Mouse (Mus musculus): ENCODE measurements around the gene Mdm4. TPM values are rescaled to one million over a fixed set of nuclear protein-coding genes. Genes with fewer than 3 reads are reported as not detected.

Mdm4 gene
- total and polyA plus RNA-seq, 3 experiments: 19.8 to 28.1 TPM; not detected in 1

GRCm38 (mm10) chr1:133050001-133050431, 19.7 kb upstream of the Mdm4 start (continued):
- no peak for TF ChIP-seq MEF2A (IDR thresholded peaks at IDR 0.05; ENCODE audit: extremely low read depth, insufficient replicate concordance, low read depth, low read length, poor library complexity, severe bottlenecking)
- no peak for TF ChIP-seq GATA1 (IDR thresholded peaks at IDR 0.05; ENCODE audit: low read depth, low read length)
- no peak for TF ChIP-seq POLR2AphosphoS5 (IDR thresholded peaks at IDR 0.05; ENCODE audit: borderline replicate concordance, low read depth, low read length)

GRCm38 (mm10) chr1:133048690-133049089, 18.3 kb upstream of the Mdm4 start:
- H3K4me3 ChIP-seq (ENCODE audit: control insufficient read depth in 1 of 2, insufficient read depth in 1 of 2, low read depth in 2 of 2, low read length in 2 of 2): no peak overlapping the region
- H3K27me3 ChIP-seq (ENCODE audit: control insufficient read depth in 1 of 2, insufficient read depth in 2 of 2, low read length in 2 of 2): no peaks in the 10 kb centered on the region
- H3K4me1 ChIP-seq (ENCODE audit: control insufficient read depth in 1 of 2, insufficient read depth in 2 of 2, low read length in 2 of 2): peaks cover 0 to 11% of the 10 kb centered on the region in 2 experiments; a peak in 3 of 4 replicates
- peaks cover 4% of the 10 kb centered on the region for H3K79me2 ChIP-seq (ENCODE audit: control insufficient read depth, insufficient read depth, low read length, poor library complexity)
- no peak for DNase-seq (ENCODE audit: low read depth, low spot score)
- TF ChIP-seq MYB (IDR thresholded peaks at IDR 0.05; ENCODE audit: low read depth, low read length) (no peak), SIN3A (IDR thresholded peaks at IDR 0.05; ENCODE audit: low read length) (no peak), SMC3 (IDR thresholded peaks at IDR 0.05; ENCODE audit: low read depth, low read length) (no peak), TCF12 (IDR thresholded peaks at IDR 0.05; ENCODE audit: low read depth, low read length) (no peak), CHD1 (IDR thresholded peaks at IDR 0.05; ENCODE audit: low read depth, low read length) (no peak), KAT2A (conservative IDR thresholded peaks at IDR 0.05; ENCODE audit: low read depth, low read length) (no peak), EP300 (IDR thresholded peaks at IDR 0.05; ENCODE audit: low read depth in 1 of 2, low read length in 2 of 2) (no peak), MEF2A (IDR thresholded peaks at IDR 0.05; ENCODE audit: extremely low read depth, insufficient replicate concordance, low read depth, low read length, poor library complexity, severe bottlenecking) (no peak), RAD21 (IDR thresholded peaks at IDR 0.05; ENCODE audit: low read depth, low read length) (no peak)
- no peak overlapping the region for H3K9ac ChIP-seq (ENCODE audit: control insufficient read depth, low read depth, low read length, poor library complexity, severe bottlenecking)
- no peak overlapping the region for H3K27ac ChIP-seq (ENCODE audit: control insufficient read depth, low read depth, low read length)
- no peaks in the 10 kb centered on the region for H3K9me3 ChIP-seq (replicated peaks; ENCODE audit: insufficient read depth, low read length)
- H3K36me3 ChIP-seq (ENCODE audit: control insufficient read depth in 1 of 2, insufficient read depth in 2 of 2, low read length in 2 of 2): peaks cover 0 to 9% of the 10 kb centered on the region in 2 experiments; a peak in 2 of 4 replicates

- Histone ChIP-seq H3K9ac (ENCODE audit: control insufficient read depth, low read depth, low read length, poor library complexity, severe bottlenecking) (peak overlapping the region; percentile 41), H3K27ac (ENCODE audit: control insufficient read depth, low read depth, low read length) (no peak overlapping the region), H3K9me3 (replicated peaks; ENCODE audit: insufficient read depth, low read length) (no peaks in the 10 kb centered on the region), H3K4me3 (ENCODE audit: control insufficient read depth in 1 of 2, insufficient read depth in 1 of 2, low read depth in 2 of 2, low read length in 2 of 2) (no peak overlapping the region), H3K79me2 (ENCODE audit: control insufficient read depth, insufficient read depth, low read length, poor library complexity) (peaks cover 4% of the 10 kb centered on the region), H3K27me3 (ENCODE audit: control insufficient read depth in 1 of 2, insufficient read depth in 2 of 2, low read length in 2 of 2) (no peaks in the 10 kb centered on the region), H3K4me1 (ENCODE audit: control insufficient read depth in 1 of 2, insufficient read depth in 2 of 2, low read length in 2 of 2) (peaks cover 0 to 11% of the 10 kb centered on the region in 2 experiments; a peak in 3 of 4 replicates), H3K36me3 (ENCODE audit: control insufficient read depth in 1 of 2, insufficient read depth in 2 of 2, low read length in 2 of 2) (peaks cover 0 to 9% of the 10 kb centered on the region in 2 experiments; a peak in 2 of 4 replicates)
- DNase-seq (ENCODE audit: low read depth, low spot score): peak; percentile 49
- TF ChIP-seq TAL1 (IDR thresholded peaks at IDR 0.05; ENCODE audit: low read length) (no peak), POLR2AphosphoS2 (IDR thresholded peaks at IDR 0.05; ENCODE audit: low read length) (no peak), HCFC1 (IDR thresholded peaks at IDR 0.05; ENCODE audit: low read depth, low read length) (no peak)
Measured at GRCm38 (mm10) chr1:133047575-133047974, 17.2 kb upstream of the Mdm4 start.

Measured in MEL (cell line).